Mouse (Mus musculus): ENCODE results near the gene Fhl2. TPM values are rescaled to one million over a fixed set of nuclear protein-coding genes. Genes with fewer than 3 reads are reported as not detected.
A peak's percentile ranks its signal among the peaks of the same experiment; 100 is the strongest.

The Fhl2 gene
- total RNA-seq (2021) = 1 to 10 TPM; 3.0 to 8.3 TPM
- long read RNA-seq, experiment 1, partial matches to known transcripts = 0 of 3 reads
- long read RNA-seq, experiment 1, other reads (novel, unspliced or antisense) = 0 of 3 reads
- long read RNA-seq, experiment 2, transcript Fhl2-201 (6 exons, 1,563 nt) = major isoform, 6 of 8 reads
- long read RNA-seq, experiment 2, partial matches to known transcripts = 0 of 8 reads
- long read RNA-seq, experiment 2, other reads (novel, unspliced or antisense) = 1 of 8 reads

GRCm38 (mm10) chr1:43196661-43197241 lies at the start of gene Fhl2:
Fhl2 (minus strand) TSS chr1:43196984.
- no peak for TF ChIP-seq CTCF (IDR thresholded peaks at IDR 0.05)
- intact Hi-C loops (cut with DNase I) = no loop called here
- Histone ChIP-seq H3K4me3 (no peak within 1 kb of the TSS), H3K27ac (no peak within 1 kb of the TSS)
- no peak for DNase-seq

DNA sequence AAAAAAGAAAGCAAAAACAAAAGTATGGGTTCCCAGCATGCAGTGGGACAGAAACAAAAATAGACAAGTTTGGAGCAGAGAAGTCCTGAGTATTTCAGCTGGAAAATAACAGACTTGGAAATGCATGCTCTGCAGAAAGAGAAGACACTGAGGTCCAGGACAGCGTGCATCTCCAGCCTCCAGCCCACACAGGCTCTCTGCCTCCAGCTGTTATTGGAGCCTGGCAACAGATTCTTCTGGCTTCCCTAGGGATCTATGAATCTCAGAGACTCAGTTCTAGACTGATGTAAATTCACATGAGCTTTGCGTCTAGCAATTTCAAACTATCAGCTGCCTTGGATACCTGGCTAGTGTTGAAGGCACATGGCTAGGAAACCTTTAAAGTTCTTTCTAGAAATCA lies 48.2 kb upstream of the Fhl2 start:
- H3K27ac ChIP-seq = peak overlapping the region; percentile 8; the same call in 1 of the 2 replicates
- intact Hi-C loops (cut with DNase I) = no loop called here
- H3K4me3 ChIP-seq = no peak overlapping the region
- TF ChIP-seq CTCF (IDR thresholded peaks at IDR 0.05) = no peak
- DNase-seq = peak; percentile 22

- Histone ChIP-seq H3K27ac (no peak overlapping the region), H3K4me3 (no peak overlapping the region)
- no peak for DNase-seq
- intact Hi-C loops (cut with DNase I) = no loop called here
- no peak for TF ChIP-seq CTCF (IDR thresholded peaks at IDR 0.05)
Observed at GRCm38 (mm10) chr1:43241208-43241607, 44.4 kb upstream of the Fhl2 start.

DNA sequence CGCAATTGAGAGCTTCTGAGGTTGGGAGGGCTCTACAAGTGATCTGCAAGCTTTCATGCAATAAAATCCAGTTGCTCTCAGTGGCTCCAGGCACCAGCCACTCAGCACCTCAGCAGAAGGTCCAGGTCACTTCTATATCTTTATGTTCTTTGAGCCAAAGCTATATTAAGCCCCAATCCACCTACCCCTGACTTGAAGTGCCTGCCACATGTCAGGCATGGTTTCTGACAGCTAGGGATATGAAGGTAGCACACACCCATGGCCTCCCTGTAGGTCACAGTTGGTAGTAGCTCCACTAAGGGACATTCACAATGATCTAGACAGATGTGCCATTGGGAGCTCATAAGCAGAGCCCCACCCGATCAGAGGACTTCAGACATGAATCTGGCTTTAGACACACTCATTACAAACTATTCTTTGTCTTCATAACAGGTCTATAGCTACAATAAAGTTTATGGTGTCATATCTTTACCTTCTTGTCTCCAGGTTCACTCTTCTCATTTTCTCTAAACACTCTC lies 43.1 kb upstream of the Fhl2 start:
- intact Hi-C loops (cut with DNase I) = no loop called here
- TF ChIP-seq CTCF (IDR thresholded peaks at IDR 0.05) = no peak
- DNase-seq = no peak
- H3K27ac ChIP-seq = no peak overlapping the region
- no peak overlapping the region for H3K4me3 ChIP-seq

DNA sequence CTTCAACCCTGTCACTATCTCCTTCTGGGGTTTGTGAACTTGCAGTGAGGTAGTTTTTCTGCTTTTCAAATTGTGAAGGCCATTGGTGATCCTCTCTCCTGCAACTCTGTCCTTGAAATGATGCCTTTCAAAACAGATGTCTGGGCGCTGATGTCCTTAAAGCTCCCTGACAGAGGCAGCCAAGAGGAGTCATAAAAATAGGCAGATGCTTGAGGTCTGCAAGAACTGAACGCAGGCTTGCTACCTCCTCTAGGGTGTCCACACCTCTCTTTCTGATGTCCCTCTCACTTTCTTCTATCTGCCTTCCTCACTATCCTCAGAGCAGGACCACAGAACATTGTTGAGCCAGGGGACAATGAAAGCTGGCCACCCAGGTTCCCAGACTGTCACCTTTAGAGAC lies 41.7 kb upstream of the Fhl2 start:
- no peak overlapping the region for H3K27ac ChIP-seq
- DNase-seq = no peak
- TF ChIP-seq CTCF (IDR thresholded peaks at IDR 0.05) = no peak
- intact Hi-C loops (cut with DNase I) = no loop called here
- H3K4me3 ChIP-seq = no peak overlapping the region

- no peak for DNase-seq
- TF ChIP-seq CTCF (IDR thresholded peaks at IDR 0.05) = no peak
- H3K4me3 ChIP-seq = no peak overlapping the region
- intact Hi-C loops (cut with DNase I) = no loop called here
- peak overlapping the region; percentile 16; the same call in 1 of the 2 replicates for H3K27ac ChIP-seq
Observed at GRCm38 (mm10) chr1:43237360-43238235, 40.8 kb upstream of the Fhl2 start.

GRCm38 (mm10) chr1:43225531-43226151 lies 28.9 kb upstream of the Fhl2 start:
- no peak for TF ChIP-seq CTCF (IDR thresholded peaks at IDR 0.05)
- Histone ChIP-seq H3K4me3 (no peak overlapping the region), H3K27ac (no peak overlapping the region)
- intact Hi-C loops (cut with DNase I) = no loop called here
- DNase-seq = no peak

GRCm38 (mm10) chr1:43224943-43225342 lies 28.2 kb upstream of the Fhl2 start:
- intact Hi-C loops (cut with DNase I) = no loop called here
- TF ChIP-seq CTCF (IDR thresholded peaks at IDR 0.05) = no peak
- H3K27ac ChIP-seq = no peak overlapping the region

DNA sequence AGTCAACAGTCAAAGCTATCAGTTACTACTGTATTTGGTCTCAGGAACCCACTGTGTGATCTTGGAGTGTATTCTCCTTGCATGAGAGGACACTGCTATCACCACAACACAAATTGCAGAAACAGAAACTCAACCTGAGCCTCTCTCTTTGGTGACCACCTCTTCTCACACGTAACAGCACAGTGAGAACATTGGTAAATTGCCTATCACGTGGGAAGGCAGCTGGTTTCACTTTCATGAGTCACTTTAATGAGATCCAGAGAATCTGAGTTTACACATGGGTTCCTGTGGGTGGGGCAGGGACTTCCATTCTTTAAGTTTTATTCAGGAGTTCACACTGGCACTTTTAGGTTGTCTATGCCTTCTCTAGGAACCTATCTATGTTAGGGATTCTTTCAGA lies 27.4 kb upstream of the Fhl2 start:
- no peak for TF ChIP-seq CTCF (IDR thresholded peaks at IDR 0.05)
- intact Hi-C loops (cut with DNase I) = no loop called here
- H3K27ac ChIP-seq = no peak overlapping the region
- no peak for DNase-seq
- H3K4me3 ChIP-seq = no peak overlapping the region

More at GRCm38 (mm10) chr1:43224943-43225342, 28.2 kb upstream of the Fhl2 start:
- H3K4me3 ChIP-seq = no peak overlapping the region
- no peak for DNase-seq

GRCm38 (mm10) chr1:43223097-43223496 lies 26.3 kb upstream of the Fhl2 start:
- intact Hi-C loops (cut with DNase I) = no loop called here
- no peak overlapping the region for H3K27ac ChIP-seq
- no peak for DNase-seq
- no peak for TF ChIP-seq CTCF (IDR thresholded peaks at IDR 0.05)
- no peak overlapping the region for H3K4me3 ChIP-seq

DNA sequence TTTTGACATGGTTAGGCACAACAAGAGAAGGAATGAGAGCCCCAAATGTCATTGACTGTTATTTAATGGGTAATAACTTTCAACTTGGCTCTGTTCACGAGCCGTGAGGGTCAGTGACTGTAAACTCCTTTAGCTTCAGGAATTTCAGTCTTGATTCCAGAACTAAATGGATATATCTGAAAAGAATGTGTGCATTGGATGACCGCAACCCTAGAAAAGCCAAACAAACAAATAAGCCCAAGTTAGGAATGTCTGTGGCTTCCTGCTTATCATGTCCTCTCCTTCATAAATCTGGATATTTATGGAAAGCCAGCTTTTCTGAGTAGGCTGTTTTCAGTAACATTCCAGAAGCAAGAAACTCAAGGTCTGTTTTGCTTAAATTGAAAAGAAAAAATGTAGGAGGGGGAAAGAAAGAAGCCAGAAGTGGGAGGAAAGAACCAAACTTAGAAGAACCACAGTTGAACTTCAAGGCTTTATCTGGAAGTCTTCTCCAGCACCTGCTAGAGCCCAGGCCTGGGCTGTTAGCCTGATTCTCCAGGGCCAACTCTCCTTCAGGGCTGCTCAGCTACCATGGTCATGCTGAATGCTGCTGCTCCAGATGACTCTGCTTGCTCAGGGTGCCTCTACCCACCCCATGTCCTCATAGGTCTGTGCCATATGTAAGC lies 21.4 kb upstream of the Fhl2 start:
- Histone ChIP-seq H3K4me3 (no peak overlapping the region), H3K27ac (no peak overlapping the region)
- no peak for DNase-seq
- TF ChIP-seq CTCF (IDR thresholded peaks at IDR 0.05) = no peak
- intact Hi-C loops (cut with DNase I) = no loop called here

DNA sequence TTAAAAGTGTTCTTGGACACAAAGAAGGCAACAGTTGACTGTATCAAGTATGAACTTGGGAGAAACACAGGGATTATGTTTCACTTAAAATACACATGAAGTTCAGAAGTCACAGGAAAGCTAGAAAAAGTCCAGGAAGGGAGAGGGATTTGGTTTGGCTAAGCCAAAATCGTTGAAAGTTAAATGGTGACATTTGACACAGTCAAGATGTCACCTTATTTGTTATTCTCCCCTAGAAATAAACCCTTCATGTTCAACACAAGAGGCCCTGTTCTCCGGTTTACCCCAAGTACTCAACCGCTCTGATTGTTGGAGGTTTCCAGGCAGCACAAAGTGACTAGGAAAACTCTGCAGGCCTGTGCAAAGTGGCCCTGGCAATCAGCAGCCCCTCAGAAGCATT lies 18.8 kb upstream of the Fhl2 start:
- TF ChIP-seq CTCF (IDR thresholded peaks at IDR 0.05) = no peak
- Histone ChIP-seq H3K4me3 (no peak overlapping the region), H3K27ac (no peak overlapping the region)
- DNase-seq = no peak
- intact Hi-C loops (cut with DNase I) = no loop called here

Data from gastrocnemius, adult 2 months (tissue).